Mouse (Mus musculus): ENCODE results near the gene Klhl42.

DNA sequence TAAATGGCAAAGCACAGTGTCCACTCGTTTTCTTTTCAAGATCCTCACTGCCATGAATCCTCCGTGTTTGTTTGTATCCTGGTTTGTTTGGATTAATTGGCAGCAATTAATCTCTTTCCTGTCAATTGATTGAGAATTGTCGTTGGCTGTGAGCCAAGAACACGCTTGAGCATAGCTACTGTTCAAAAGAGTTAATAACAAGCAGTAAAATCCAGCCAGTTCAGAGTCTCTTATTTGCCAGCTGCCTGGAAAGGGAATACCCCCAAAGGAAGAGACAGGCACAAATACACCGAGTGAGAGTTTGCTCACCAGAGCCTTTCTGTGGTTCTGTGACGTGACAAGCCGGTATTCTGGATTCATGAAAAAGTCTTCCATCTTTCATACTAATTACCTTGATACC is 29.1 kb upstream of the Klhl42 start:
- TF ChIP-seq POLR2A (IDR thresholded peaks at IDR 0.05; ENCODE audit: low read depth, low read length), result no peak
- TF ChIP-seq CTCF (IDR thresholded peaks at IDR 0.05; ENCODE audit: extremely low read depth, insufficient read length, insufficient replicate concordance, low read depth, low read length), result no peak
